Mouse (Mus musculus): Measurements from ENCODE around the gene Tyw1.
A peak's percentile ranks its signal among the peaks of the same experiment; 100 is the strongest.

Tyw1 gene

DNA sequence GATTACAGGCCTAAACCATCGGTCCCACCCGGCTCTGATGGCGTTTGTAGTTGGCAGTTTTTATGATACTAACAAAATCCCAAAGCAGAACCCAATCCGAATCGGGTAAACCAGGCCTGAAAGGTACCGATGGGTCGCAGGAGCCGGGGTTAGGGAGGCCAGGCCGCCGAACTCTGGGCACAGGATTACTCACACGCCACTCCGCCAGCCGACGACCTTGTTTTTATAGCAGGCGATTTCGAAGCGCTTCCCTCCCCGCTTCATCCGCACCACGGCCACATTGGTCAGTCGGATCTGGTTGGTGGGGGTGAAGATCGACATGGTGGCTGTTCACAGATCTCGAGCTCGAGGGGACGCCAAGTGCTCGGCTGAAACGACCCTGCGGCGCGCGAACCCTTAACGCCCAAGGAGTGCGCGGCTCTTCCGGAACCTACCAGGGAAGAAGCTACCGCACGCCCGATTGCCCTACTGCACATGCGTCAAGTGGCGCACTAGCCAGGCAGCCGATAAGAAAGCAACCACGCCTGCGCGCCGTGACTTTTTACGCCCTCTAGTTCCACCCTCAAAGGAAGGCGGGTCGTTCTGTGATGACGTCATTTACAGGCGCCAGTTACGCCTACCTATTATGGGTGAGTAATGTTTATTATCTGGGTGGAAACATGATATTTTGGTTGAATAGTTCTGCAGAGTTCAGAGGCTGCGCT is at the start of gene Tyw1, which contains the start of gene Sbds:
TSS of gene Tyw1 (plus strand) at position 603 of the 704 bp plus-strand sequence.
TSS of gene Sbds (minus strand) at position 514 of the 704 bp plus-strand sequence.
- DNase-seq = peak; percentile 95

DNA sequence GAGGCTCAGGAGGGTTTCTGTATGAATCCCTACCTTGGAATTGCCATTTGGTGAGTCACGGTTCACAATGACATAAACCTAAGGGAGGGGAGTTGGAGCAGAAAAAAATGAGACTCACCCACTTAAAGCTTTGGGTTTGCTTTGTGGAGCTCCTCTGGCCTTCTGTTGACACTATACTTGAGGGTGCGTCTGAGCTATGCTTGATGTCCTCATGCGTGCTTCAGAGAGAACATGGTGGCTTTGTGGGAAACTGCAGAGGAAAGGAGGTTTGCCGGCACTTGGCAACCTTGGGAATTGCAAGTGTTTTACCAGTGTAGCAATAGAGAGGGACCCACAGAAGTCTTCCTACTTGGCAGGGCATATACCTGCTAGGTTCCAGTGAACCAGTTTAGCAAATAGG is 48.1 kb upstream of the Tyw1 start:
- DNase-seq = no peak

DNA sequence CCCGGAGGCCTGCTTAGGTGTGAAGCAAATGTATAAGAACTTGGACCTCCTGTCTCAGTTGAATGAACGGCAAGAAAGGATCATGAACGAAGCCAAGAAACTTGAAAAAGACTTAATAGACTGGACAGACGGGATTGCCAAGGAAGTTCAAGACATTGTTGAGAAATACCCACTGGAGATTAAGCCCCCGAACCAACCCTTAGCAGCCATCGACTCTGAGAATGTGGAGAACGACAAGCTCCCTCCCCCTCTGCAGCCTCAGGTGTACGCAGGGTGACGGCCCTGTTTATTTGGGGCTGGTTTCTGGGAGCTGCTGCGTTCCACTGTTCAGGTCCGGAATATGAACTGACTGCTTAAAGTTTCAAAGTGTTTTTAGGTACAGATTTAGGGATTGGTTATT is 42.5 kb upstream of the Tyw1 start:
- no peak for DNase-seq

GRCm38 (mm10) chr5:130216781-130217180 is 38.6 kb upstream of the Tyw1 start, which contains the start of gene Tmem248:
TSS of gene Tmem248 (plus strand) at chr5:130217081.
- DNase-seq = no peak

DNA sequence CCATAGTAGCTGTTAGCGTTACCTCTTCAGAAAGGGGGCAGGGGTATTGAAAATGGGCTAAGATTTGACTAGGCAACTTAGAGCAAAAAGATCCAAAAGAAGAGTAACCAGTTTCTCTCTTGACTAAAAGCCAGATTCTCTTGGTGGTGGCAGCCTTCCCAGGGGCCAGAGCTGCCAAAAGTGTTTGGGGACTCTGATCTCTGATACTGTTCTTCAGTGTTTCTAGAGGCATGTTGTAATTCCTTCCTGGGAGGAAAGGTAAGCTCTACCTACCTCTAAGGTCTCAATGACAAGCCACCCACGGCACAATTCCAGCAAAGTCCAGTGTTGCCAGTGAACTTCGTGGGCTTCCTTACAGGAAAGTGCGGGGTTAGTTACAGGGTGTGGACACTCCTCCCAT is 38.0 kb upstream of the Tyw1 start:
- DNase-seq = no peak

DNA sequence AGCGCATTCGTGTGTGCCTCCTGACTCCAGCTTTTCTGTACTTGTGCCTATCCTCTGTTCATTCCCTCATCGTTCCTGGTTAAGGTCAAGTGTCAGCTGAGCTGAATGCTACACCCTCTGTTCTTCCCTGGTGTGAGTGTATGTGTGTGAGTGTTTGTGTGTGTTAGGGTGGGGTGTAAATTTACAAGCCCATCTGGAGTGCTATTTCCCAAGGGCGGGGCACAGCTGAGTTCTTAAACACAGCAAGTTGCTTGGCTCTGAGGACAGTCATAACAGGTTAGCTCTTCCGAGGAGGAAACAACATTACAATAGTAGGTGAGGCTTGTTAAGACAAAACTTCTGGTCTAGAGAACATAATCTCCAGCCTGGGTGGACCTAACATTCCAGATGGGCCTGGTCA is 37.1 kb upstream of the Tyw1 start:
- DNase-seq = no peak

GRCm38 (mm10) chr5:130221316-130221715 is 34.1 kb upstream of the Tyw1 start:
- no peak for DNase-seq

- DNase-seq = no peak
These were observed 33.7 kb upstream of the Tyw1 start for GRCm38 (mm10) chr5:130221760-130222145.

- DNase-seq = peak; percentile 96
These were observed 33.0 kb upstream of the Tyw1 start for GRCm38 (mm10) chr5:130222146-130223004.

DNA sequence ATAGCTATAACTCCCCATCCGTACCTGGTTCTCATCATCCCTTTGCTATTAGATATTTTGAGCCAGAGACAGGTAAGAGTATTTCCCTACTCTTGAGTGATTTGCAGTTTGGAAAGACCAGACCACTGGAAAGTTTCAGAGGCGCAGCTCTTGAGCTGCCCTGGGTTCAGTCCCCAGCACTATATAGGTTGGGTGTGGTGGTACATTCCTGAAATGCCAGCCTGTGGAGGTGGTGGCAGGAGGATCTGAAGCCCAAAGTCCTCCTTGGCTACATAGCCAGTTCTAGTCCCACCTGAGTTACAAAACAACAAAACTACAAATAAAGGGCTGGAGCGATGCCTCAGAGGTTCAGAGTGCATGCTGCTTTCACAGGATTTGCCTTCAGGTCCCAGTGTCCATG is 28.6 kb upstream of the Tyw1 start:
- DNase-seq = no peak

DNA sequence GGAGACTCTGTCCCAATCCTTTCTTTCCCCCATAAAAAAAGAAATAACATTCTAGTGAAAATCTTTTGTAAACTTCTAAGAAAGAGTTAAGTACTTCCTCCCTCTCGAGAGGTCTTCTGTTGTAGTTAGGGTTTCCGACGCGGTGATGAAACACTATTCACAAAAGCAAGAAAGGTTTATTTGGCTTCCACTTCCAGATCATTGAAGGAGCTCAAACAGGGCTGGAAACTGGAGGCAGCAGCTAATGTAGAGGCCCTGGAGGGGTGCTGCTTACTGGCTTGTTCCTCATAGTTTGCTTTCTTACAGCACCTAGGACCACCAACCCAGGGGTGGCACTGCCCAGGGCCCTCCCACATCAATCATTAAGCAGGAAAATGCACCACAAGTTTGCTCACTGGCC is 27.3 kb upstream of the Tyw1 start:
- no peak for DNase-seq

- no peak for DNase-seq
These were observed 19.1 kb upstream of the Tyw1 start for GRCm38 (mm10) chr5:130236302-130236701.

DNA sequence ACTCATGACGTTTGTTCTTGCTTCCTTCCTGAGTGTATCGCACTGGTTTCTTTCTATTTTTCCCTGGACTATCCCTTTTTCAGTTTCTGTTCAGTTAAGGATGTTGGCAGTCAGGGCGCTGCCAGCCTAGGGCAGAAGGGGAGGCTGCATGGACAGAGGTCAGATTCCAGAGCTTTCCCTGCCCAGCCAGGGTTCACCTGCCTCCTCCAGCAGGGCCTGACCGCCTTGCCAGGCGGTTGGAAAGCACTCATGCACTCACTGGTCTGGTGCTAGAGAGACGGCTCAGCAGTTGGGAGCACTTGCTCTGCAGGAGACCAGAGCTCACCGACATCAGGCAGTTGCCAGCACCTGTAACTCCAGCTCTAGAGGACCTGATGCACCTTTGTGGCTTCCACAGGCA is 16.2 kb upstream of the Tyw1 start:
- DNase-seq = no peak

DNA sequence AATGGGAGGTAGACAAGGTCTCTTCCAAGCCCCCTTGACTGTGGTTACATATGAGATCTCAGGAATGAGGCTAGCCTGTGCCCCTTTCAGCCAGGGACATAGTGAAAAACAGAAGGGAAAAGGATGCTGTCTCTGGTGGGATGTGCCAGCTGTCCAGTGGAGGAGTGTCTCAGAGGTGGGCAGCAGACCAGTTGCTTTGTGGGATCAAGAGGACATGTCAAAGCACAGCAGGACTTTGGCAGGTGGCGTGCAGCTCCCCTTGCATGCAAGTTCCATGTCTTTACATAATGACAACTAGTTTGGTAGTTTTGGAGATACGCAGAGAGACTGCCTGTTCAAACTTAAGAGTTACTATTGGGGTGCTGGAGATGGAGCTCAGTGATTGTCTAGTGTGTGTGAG is 15.6 kb upstream of the Tyw1 start:
- no peak for DNase-seq

DNA sequence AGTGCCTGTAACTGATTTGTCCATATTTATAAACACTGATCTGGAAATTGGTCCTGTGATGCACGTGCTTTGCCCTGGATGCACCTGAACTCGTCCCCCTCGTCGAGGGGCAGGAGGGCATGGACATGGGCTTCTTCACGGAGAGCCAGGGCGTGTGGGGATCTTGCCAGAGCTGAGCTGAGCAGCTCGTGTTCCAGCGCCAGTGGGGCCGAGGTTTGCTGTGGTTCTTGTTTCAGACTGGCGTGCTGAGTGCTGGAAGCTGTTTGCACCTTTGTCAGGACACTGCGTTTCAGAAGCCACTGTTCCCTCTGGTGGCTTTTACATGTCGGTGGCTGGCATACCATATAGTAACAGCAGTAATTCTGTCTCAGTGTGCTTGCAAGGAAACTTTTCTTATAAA is 14.0 kb upstream of the Tyw1 start:
- no peak for DNase-seq

DNA sequence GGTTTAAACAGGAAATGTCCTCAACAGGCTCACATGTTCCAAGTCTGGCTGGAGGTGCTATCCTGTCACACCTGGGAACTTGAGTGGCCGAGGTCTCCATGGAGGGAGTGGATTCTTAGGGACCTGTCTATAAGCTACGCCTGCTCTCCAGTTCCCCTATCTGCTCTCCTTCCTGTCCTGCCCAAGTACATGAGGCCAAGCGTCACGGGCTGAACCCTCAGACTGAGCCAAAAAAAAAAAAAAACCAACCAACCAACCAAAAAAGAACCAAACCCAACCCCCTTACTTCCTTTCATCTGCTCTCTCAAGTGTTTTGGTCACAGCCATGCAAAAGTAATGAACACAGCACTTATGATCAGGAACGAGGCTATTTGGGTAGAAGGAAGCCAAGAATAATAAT is 7.6 kb upstream of the Tyw1 start:
- DNase-seq = no peak

- peak; percentile 28 for DNase-seq
These were observed 1.0 kb upstream of the Tyw1 start for GRCm38 (mm10) chr5:130254164-130255016.

GRCm38 (mm10) chr5:130255799-130256525 is 543 bp downstream of the Tyw1 start:
- DNase-seq = peak; percentile 23

DNA sequence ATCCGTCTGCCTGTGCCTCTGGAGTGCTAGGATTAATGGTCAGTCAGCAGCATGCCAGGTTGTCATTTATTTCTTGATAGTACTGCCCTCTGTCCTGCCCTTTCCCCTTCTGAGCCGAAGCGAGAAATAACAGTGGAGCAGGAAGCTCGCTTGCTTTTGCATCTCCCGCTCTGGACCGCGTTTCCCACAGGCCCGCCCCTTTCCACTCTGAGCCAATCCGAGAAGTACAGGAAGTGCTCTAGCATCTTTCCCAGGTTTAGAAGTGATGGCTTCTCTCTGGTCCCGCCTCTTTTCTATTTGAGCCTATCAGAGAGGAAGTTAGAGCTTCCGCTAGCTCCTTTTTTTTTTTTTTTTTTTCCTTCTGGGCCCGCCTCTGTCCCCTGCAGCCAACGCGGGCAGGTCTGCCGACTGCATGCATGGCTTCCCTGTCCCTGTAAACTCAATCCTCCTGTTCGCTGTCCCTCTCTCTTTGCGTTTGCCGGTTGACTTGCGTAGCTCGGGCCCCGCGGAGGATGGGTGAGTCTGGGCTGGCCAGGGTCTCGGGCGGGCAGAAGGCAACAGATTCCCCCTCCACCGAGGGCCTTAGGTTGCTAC is 1.4 kb downstream of the Tyw1 start:
- DNase-seq = peak; percentile 91

- peak; percentile 22 for DNase-seq
These were observed 1.9 kb downstream of the Tyw1 start for GRCm38 (mm10) chr5:130257303-130257702.

DNA sequence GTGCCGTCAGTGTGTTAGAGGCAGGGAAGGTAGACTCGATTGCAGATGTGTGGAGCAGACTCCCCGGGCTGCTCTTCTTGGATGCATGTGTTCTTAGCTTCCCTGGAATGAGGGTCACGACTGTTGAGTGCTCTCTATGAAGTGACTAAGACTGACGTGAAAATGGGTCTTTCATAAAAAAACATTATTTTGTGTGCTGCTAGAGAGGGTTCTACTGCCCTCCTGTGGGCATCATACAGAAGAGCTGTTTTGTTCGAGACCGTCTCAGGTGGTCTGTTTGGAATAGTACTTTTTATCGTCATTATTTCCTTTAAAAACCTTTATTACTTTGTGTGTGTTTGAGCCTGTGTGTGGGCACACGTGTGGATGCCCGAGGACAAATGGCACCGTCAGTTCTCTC is 8.0 kb downstream of the Tyw1 start:
- no peak for DNase-seq

- DNase-seq = no peak
These were observed 9.1 kb downstream of the Tyw1 start for GRCm38 (mm10) chr5:130264433-130265005.
